Mouse (Mus musculus): ENCODE data around the gene Tmem189.

Gene Tmem189

GRCm38 (mm10) chr2:167689501-167690218 is at the start of gene Tmem189:
Tmem189 (minus strand) TSS chr2:167689822.
- DNase-seq (ENCODE audit: low spot score): no peak

GRCm38 (mm10) chr2:167739030-167739429 is 49.4 kb upstream of the Tmem189 start:
- DNase-seq (ENCODE audit: low spot score): no peak

DNA sequence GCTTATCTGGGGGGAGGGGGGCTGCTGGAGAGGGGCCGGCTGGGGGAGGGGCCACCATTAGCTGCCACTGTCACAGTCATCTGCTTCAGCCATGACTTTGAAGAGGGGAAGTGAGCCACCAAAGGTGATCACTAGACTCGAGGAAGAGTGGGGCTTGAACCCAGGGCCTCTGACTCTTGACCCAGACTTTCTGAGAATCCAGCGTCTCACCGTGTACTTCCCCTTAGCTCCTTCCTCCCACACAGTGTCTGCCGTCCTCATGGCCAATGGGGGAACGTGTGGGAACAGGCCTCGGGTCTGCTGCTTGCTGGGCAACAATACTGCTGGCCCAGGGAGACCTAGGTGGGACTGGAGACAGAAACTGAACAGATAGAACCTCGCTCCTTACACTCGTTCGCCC is 45.2 kb upstream of the Tmem189 start:
- no peak for DNase-seq (ENCODE audit: low spot score)

DNA sequence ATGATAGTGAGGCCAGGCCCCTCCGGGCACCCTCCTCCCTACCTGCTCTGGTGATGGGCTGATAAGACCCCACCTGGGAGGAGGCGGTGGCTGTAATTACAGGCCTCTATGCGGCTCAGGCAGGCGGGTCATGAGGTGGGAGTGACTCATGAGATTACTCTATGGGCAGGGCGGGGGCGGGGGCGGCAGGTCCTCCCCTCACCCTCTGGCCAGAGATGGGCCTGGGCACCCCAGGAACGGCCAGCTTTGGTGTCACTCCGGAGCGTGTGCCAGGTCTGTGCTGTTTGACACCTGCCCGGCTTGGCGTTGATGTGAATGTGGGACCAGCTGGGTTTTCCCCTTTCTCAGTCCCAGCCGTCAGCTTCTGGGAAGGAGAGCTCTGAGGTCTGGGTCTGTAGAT is 41.5 kb upstream of the Tmem189 start:
- DNase-seq (ENCODE audit: low spot score): no peak

GRCm38 (mm10) chr2:167730036-167730435 is 40.4 kb upstream of the Tmem189 start:
- no peak for DNase-seq (ENCODE audit: low spot score)

DNA sequence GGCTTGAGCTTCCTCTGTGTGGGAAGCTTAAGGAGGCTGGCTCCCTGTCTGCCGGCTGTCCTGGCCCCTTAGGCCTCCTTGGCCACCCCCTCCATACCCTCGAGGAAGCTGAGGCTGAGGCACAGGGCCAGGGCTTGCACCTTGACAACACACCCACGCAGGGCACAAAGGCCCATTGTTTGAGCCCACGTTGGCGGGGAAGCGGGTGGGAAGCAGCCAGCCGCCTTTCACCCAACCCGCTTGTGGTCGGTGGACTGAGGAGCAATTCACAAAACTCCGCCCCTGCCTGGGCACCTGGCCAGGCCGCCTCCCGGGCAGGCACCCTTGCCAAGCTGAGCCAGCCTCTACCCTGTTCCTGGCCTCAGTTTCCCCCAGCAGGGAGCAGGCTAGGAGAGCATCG is 37.5 kb upstream of the Tmem189 start:
- DNase-seq (ENCODE audit: low spot score): no peak

DNA sequence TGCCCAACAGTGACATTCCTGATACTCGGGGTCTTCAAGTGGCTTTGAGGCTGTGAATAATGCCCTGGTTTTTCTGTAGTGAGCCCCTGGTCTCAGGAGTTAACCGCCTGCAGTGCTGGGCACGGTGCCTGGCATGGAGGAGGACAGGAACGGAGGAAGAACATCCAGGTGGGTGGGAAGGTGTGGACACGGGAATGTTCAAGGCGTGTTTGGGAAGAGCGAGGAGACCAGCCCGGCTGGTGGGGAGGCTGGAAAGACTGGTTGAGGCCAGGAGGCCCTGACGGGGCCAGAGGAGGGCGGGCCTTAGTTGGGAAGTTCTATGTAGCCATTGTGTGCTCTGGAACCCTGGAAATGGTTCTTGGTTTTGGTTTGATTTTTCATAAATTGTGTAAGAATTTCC is 36.3 kb upstream of the Tmem189 start:
- DNase-seq (ENCODE audit: low spot score): no peak

DNA sequence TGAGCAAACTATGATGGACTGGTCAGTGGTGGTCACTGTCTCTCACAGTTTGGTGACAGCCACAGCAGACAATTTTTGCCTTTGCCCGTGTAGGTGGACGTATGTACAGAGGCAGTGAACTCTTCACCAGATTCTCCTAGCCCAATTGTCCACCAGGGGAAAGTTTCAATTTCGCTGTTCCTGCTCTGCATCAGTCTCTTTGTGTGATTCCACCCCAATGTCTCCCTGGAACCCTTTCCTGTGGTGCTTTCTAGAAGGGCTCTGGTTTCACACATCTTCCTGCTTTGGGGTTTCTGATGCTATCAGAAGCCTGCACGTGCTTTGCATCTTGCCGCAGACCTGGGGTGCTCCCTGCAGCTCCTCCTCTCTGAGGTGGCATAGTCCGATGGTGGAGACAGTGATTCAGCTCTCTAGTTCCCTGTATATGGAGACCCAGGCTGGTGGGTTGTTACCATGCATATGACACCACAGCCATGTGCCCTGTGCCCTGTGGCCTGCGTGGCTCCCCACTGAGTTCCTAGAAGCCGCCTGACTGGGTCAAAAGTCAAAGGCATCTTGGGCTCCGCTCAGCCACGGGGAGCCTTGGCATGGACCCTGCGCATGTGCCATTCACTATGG is 34.1 kb upstream of the Tmem189 start:
- DNase-seq (ENCODE audit: low spot score): no peak

DNA sequence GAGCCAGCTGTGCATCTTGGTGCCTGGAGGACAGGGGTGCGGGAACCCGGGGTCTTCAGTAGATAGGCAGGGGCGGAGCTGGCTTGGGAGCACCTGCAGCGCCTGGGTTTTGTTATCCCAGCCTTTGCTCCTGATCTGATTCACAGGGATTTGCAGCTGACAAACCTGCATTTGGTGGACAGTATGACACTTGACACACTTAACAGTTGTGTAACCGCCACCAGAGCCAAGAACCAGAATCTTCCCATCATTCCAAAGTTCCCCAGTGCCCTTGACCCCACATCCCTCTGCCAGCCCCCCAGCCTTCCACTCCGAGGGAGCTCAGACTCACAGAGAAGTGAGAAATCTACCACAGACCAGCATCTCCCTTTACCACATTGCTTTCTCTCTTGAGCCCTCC is 32.9 kb upstream of the Tmem189 start:
- DNase-seq (ENCODE audit: low spot score): no peak

GRCm38 (mm10) chr2:167721159-167721882 is 31.7 kb upstream of the Tmem189 start:
- no peak for DNase-seq (ENCODE audit: low spot score)

DNA sequence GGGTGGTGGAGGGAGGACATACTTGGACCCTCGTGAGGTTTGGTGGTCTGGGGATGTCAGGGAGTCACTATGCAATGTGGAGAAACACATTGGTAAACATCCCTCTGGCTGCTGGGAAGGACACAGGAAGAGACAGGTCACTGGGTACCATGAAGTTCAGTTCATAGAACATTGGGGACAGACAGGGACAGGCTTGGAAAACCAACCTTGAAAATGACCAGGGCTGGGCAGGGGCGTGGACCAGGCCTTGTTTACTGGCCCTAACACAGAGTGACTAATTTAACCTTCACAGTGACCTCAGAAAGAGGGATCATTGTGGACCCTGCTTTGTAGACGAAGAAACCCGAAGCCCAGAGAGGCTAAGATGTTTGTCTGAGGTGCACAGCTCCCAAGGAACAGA is 29.9 kb upstream of the Tmem189 start:
- DNase-seq (ENCODE audit: low spot score): no peak

- no peak for DNase-seq (ENCODE audit: low spot score)
Measured at GRCm38 (mm10) chr2:167717208-167717607, 27.6 kb upstream of the Tmem189 start.

- no peak for DNase-seq (ENCODE audit: low spot score)
Measured at GRCm38 (mm10) chr2:167715008-167715407, 25.4 kb upstream of the Tmem189 start.

DNA sequence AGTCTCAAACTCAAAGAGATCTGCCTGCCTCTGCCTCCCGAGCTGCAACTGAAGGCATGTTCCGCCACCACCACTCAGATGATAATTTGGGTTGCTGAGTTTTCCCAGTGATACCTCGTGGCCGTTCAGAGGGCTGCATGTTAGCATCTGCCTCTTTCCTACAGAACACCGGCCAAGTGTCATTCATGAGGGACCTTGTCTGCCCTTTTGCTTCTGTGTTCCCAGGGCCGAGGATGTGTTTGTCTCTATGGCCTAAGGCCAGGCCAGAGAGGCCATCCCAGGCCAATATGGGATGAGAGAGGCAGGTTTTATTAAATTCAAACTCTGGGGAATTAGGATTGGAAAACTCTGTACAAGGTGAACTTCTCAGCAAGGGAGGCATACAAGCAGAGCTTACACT is 24.7 kb upstream of the Tmem189 start:
- DNase-seq (ENCODE audit: low spot score): no peak

DNA sequence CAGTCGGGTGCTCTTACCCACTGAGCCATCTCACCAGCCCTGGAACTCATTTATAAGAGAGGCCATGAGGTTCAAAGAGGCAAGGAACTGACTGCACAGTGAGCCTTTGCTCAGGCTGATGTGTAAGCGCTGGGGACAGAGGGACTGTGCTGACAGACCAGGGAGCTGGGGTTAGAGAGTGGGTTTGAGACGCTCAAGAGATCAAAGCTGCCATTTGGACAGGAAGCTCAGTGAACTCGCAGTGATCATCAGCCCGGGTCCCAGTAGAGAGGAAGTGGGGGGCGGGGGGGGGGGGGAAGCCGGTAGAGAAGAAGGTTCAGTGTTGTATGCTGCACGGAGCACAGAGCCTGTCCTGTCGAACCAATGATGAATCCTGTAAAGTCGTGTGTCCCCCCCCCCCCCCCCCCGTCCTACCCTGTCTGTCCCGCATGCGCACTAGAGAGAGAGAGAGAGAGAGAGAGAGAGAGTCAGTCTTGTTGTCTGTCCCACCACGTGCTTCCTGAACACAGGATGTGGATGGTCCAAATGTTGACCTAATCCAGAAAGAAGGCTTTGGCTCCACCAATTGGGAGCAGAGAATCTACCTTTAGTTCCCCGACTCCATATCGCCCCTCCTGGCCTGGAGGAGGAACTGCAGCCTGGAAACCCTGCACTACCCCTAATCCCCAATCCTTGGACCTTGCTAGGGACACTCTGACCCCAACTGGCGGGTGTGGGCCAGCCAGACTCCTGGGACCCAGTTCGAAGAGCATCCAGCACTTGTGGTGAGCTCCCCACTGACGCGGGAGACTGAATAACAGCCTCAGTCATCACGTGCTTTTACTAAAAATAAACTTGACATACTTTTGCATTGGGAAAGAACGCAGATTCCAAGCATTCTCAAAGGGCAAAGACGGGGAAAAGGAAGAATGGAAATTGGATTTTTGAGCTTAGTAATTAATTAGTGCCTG is 23.5 kb upstream of the Tmem189 start:
- DNase-seq (ENCODE audit: low spot score): no peak

GRCm38 (mm10) chr2:167710574-167710973 is 21.0 kb upstream of the Tmem189 start:
- DNase-seq (ENCODE audit: low spot score): no peak

GRCm38 (mm10) chr2:167709969-167710368 is 20.3 kb upstream of the Tmem189 start:
- no peak for DNase-seq (ENCODE audit: low spot score)

- no peak for DNase-seq (ENCODE audit: low spot score)
Measured at GRCm38 (mm10) chr2:167708373-167708772, 18.8 kb upstream of the Tmem189 start.

- no peak for DNase-seq (ENCODE audit: low spot score)
Measured at GRCm38 (mm10) chr2:167706183-167706939, 16.7 kb upstream of the Tmem189 start.

GRCm38 (mm10) chr2:167704409-167704808 is 14.8 kb upstream of the Tmem189 start:
- DNase-seq (ENCODE audit: low spot score): no peak

GRCm38 (mm10) chr2:167702126-167702525 is 12.5 kb upstream of the Tmem189 start:
- no peak for DNase-seq (ENCODE audit: low spot score)

All from layer of hippocampus, adult 9-10 months (tissue).